Mouse (Mus musculus): ENCODE data around the gene Vrk2.

- TF ChIP-seq CTCF (IDR thresholded peaks at IDR 0.05; ENCODE audit: low read depth) = no peak
- TF ChIP-seq EP300 (IDR thresholded peaks at IDR 0.05; ENCODE audit: low read depth) = no peak
Measured at GRCm38 (mm10) chr11:26441121-26441520, 152.7 kb downstream of the Vrk2 start.
